Mouse (Mus musculus) right cerebral cortex, postnatal 10 days (tissue): ENCODE data around the gene Sema4c.

Experiments used
- DNase-seq, 2 experiments: peaks; one replicate each; pipeline ENCODE4 v3.0.0; 2021; ENCODE audit warnings: low spot score in 2 of 2

Sema4c gene

DNA sequence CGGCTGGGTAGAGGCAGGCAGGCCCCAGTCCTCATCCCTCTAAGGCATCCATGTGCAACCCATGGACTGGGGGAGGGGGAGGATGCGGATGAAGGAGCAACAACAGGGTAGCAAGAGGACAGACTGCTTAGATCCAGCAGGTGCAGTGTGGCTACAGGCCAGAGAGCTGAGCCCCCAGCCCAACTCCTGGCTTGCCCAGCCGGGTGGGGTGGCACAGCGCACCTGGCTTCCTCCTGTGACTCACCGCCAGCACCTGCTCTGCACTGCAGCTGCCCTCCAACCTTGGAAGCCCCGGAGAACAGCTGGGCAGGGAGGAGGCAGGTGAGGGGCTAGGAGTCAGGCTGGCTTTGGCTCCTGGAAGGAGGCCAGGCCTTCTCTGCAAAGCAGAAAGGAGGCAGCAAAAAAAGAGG, 21.8 kb upstream of the Sema4c start:
- DNase-seq = no peak

DNA sequence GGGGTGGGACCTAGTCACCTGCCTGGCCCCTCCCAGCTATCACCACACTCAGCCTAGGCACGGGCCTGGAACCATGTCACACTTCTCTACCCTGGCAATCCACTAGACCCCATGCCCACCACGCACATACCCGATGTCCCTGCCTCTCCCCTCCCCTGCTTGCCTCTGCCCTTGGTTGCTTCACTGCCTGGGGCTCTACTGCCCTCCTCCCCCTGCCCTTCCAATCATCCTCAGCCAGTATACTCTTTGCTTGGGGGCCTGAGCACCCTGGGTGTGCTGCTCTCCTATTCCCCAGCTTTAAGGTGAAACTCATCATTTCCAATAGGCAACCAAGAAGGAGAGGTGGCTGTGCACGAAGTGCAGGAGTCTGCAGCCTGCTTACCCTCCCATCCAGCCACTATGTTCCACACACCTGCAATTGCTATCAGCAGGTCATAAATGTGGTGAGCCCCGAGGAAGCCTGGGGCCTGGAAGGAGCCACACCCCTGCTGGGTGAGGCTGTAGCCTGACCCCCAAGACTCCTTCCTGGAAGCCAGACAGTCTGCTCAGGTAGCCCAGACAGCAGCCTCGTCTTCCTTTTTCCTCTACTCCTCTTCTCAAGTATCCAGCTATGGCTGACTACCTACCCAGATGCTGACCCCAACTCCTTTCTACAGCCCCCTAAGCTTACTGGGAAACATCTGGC, 19.0 kb upstream of the Sema4c start:
- no peak for DNase-seq

DNA sequence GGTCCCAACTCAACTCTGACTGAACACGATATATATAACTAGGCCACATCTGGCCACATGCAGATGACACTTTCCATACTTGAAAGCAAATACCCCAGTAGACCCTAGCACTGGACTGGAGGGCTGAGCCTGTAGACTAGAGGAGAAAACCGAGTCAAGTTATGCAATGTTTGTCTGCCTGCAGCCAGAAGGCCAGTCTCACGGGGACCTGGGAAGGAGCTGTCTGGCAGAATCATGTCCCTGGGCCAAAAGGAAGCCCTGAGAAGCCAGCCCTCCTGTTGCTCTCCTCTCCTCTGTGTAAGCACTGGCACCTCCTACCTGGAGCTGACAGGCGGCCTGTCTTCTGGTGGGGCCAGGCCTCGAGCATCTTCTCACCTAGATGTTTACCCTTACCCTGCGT, 17.2 kb upstream of the Sema4c start:
- DNase-seq = no peak

DNA sequence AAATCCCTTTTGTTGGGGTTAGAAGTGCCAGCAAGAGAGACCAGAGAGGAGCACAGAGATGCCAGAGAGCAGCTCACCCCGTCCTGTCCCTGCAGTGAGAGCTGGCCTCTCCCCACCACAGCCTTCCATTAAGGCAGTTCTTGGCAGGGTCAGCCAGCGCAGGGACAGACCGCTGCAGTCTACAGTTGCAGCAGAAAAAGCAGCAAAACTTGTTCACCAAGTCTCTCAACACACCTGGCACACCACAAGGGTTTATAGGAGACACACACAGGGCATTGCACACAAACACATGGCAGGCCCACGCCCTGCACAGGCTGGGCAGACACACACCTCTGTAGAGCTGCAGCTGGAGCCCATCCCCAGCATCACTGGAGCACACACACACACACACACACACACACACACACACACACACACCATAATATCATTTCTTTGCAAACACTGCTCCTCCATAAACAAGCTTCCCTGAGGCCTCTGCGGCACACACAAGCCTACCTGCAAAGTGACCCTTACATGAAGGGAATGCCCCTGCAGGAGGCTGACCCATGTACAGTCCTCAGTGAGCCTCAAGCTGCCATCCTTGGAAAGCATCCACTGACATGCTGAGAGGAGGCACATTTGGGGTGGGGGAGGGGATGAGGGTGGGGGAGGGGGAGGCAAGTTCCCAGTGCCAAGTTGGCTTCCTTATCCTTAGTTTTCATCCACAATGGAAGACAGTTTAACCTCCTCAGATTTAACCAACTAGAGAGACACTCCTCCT, 16.2 kb upstream of the Sema4c start:
- DNase-seq = no peak

DNA sequence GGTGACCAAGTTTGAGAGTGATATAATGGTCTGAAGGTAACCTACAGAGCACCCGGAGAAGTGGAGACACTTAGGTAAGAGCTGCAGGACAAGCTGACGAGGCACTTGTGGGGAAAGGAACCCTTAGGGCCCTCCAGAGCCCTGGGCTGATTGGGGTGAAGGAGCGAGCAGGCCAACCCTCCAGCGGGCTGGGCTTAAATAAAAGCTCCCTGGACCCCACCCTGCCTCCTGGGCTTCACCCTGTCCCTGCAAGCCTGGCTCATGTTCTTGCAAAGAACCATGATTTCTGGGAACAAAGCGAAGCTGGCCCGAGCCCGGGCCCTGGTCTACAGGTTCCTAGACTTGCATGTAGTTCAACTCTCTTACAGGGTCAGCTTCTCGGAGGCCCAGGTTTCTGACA, 15.4 kb upstream of the Sema4c start:
- no peak for DNase-seq

DNA sequence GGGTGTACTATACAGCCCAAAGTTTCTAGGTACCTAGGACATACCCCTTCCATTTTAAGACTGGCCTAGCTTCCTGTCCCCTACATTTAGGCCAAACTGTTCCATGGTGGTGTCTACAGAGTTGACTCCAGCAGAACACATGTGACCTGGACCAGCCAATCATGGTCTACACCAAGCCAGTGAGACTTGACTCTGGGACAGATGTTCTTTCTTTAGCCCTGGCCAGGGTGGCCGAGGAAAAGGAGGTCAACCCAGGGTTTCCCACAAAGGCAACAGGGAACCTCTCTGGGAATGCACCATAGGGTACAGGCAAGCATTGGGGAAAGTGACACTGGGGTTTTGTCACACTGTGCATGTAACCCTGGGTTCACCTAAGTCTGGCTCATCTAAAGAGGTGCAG, 14.6 kb upstream of the Sema4c start:
- DNase-seq = no peak

DNA sequence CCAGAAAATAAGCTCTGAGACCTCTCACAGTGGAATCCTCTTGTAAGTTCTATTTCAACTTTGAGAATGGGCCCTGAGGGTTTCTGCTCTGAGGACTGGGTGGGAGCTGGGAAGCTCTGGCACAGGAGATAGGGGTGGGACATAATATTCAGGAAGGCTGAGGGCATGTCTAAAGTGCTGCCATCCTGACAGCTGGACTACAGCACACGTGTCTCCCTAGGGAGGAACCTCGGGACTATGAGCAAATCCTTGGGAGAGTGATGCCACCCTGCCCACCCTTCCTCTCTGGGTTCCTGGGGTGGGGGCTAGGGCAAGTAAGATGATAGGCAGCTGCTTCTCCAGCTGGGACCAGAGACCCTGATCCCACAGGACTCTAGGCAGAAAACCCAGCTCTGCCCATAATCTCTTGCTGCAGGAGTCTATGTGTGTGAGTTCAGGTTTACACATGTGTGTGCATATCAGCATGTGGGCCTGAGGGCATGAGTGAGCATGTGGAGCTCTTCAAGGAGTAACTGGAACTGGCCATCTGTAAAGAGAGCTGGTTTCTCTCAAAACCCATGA, 14.1 kb upstream of the Sema4c start:
- DNase-seq = no peak

DNA sequence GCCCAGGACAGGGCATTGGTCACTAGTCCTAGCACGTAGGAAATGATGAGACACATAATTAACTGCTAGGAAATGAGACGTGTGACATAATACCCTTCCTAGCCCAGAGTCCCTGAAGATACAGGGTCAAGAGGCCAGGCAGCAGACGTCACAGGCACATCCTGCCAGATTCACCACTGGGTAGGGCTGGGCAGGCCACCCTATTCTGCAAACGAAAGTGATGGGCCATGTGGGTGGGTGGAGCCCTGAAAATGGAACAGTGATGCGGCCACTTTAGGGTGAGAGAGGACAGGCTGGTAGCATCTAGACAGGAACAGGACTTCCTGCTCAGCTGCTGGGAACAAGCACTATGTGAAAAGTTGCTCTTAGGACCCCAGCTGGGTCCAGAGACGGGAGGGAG, 13.5 kb upstream of the Sema4c start:
- no peak for DNase-seq

DNA sequence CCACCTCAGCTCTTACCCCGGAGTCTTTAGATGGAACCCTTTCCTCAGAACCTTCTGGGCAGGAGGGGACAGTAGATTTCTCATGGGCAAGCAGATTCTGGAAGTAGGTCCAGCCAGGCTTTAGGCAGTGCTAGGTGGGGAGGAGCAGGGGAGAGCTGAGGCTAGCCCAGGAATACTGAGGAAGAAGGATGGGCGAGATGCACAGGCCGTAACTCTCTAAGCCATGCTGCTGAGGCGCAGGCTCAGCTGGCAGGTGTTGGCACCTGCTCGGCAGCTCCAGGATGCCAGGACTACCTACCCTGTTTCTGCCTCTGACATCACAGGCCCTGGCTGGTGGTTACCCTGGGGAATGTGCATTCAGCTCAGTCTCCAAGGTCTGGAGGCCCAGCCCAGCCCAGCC, 12.2 kb upstream of the Sema4c start:
- no peak for DNase-seq

DNA sequence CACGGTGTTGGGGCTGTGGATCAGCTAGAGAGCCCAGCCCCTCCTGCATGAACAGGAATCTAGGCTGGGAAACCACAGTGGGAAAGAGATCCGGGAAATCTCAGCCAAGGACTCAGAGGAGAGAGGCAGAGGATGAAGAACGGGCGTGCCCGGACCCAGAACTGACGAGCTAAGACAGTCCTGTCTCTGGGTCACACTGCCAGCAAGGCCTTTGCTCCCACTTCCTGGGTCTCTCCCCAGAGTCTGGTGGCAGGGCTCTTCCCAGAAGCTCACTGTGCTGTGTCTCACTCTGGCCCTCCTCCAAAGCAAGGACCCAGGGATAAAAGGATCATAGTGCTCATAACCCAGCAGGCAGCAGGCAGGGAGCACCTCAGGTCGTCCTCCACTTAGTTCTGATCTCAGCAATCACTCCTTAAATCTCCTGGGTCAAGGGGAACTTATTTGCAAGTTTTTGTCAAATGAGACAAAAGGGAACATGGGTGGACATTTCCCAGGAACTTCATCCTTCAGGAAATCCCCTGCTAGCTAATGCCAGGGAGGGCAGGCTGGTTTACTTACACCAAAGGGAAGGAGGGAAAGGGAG, 11.6 kb upstream of the Sema4c start:
- no peak for DNase-seq

DNA sequence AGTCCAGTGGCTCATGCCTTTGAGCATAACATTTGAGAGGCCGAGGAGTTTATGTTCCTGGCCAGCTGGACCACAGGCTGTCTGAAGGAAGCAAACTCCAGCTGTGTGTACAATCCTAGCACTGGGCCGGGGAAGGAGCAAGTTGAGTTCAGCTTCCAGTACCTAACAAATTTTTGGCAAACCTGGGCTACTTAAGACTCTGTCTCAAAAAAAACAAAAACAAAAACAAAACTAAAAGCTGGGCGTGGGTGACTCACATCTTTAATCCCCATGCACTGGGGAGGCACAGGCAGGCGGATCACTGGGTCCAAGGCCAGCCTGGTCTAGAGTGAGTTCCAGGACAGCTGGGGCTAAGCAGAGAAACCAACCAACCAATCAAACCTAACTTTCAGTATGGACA, 10.6 kb upstream of the Sema4c start:
- DNase-seq = no peak

DNA sequence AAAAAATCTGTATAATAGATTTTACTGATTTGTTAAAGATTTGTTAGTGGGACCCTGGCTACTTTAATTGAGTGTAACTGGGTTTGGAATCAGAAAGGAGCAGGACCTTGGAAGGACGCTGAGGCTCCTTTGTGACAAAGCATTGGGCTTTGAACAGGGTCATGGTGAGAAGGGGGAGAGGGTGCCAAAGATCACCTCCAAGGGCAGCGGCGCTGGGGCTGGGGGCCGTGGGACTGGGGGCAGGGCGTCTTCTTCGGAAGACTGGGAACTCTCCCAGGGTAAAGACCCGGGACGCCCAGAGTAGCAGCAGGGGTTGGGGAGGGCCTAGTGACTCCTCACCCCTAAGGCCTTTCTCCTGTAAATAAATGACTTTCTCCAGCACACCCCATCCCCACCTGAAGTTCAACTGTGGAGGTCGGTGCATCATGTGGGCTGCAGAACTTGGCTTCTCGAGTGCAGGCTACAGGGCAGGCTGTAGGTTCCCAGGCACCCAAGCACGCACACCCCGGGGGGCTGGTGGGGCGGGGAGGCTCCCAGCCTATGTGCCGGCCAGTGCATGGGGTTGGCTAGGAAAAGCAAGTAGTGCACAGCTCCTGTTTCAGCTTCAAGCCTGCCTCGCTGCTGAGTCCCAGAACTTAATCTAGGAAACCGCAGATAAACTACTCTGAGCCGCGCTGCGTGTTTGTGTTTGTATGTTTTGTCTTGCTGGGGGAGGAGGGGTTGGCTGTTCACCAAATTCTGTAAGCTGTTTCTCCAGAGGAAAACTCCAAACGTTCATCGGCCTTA, 9.9 kb upstream of the Sema4c start:
- DNase-seq = no peak

DNA sequence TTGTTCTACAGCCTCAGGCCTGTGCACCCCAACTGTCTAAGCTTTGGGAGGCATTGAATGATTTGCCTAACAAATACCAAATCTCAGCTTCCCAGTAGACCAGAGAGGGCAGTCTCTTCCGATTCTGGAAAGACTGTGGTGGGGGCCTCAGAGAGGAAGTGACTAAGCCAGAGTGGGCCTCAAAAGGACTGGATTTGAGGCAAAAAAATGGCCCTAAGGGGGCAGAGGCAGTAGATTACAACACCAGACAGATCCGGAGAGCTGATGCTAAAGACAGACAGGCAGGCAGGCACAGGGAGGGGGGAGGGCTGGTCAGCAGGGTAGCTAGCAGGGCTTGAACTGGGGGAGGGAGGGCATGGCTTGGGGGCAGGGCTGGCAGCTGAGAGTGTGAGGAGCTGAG, 8.3 kb upstream of the Sema4c start:
- DNase-seq = no peak

DNA sequence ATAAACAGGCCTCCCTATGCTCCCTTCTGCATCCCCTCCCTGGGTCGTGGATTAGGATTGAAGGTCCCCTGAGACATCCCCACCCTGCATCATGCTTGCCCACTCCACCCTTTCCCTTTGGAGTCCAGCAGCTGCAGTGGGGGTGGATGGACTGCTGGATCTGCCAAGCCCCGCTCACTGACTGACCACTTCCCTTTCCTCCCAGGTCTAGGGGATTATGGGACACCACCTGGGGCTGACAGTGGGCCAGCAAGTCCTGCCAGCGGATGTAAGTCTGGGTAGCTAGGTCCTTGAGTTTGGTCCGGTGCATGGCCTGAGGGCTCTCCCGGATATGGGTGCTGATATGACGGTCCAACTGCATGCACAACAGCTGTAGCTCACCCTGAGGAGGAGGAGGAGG, 6.0 kb upstream of the Sema4c start:
- DNase-seq = no peak

DNA sequence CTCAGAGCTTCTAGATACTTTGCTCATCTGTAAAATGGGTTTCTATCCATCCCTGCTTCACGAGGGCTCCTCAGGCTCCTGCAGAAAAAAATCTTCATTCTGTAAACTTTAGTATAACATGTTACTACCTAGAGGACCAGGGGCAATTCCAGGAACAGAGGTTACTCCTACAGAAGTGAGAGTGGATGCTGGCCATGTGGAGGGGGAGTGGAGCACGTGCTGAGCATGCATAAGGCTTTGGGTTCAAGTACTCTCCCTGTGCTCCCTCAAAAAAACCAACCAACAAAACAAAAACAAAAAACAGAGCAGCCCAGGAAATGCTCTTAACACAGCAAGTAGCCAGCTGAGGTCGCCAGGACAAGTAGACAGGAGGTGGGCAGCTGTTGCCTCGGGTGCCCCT, 5.5 kb upstream of the Sema4c start:
- no peak for DNase-seq

DNA sequence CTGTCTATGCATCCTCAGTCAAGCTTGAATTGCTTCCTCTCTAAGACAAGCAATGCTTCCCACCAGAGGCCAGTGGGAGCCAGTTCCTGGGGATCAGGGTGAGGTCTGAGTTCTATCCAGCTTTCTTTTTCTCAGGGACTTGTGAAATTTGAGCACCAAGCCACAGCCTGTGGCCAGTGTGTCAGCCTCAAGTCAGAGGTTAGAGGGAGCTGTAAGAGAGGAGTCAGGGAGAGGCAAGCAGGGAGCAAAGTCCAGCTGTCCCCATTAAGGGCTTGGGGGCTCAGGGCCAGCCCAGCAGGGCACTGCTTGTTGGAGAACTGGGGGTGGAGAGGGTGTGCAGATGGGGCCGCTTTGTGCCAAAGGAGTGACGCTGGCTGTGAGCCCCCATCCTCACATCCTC, 5.0 kb upstream of the Sema4c start:
- DNase-seq = no peak

DNA sequence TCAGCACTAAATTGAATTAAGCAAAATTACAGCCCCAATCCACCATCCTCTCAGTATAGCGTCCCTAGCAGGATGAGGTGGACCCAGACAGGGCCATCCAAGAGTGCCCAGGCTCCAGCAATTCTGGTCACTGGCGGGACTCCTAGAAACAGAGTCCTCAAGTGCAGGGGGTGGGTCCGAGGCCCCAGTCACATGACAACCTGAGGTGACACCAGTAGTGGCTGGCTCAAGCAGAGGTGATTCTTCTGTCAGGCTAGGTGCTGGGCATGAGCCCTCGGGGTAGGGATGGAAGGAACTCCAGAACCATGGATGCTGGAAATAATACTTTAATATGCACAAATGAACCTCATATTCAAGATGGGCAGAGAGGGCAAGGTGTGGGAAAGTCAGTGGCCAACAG, 4.2 kb upstream of the Sema4c start:
- DNase-seq = no peak

DNA sequence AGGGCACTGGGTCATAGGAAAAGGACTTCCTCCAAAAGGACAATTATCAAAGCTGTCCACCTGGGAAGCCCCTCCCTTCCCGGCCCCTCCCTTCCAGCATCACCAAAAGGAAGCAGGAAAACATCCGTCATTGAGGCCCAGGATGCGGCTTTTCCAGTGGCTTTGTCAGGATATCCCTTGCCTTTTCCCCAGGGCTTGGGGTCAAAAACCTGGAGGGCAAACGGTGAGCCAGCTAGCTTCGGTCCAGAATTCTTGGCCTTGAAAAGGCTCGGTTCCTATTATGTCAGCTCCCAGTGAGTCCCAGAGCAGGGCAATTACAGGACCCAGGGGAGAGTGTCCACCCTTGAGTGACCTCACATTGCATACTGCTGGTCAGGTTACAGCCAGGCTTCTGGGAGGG, 2.8 kb upstream of the Sema4c start:
- no peak for DNase-seq

DNA sequence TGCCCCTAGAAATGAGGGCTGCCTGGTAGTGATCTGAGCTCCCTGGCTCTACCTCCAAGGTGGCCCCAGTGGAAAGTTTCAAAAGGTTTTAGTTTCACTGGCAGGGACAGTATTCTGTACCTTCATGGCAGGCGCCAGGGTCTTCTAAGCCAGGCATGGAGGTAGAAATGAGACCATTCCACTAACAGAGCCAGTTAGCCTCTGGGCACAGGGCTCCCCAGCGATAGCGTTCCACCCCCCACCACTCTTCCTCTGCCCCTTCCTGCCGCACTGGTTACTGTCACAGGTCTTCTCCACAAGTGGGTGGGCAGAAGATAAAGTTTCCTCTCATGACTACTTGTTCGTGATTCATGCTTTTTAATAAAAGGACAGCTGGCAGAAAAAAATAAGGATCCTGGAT, 1.7 kb upstream of the Sema4c start:
- no peak for DNase-seq

DNA sequence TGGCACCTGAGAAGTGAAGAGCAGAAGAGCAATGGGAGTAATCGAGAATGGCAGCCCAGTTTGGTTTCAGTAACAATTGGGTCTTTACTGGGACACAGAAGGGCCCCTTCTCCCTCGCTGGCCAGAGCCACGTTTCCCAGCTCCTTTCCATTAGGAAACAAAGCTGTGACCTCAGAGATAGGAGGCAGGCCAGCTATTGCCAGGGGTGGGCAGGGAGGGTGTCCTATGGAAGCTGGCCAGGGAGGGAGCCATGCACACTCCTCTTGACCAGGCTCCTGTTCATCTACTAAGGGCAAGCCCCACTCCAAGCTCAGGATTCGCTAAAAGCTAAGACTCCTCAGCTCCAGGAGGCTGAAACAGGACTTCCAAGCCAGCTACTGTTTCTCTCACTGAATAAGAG, 1.1 kb upstream of the Sema4c start:
- no peak for DNase-seq

DNA sequence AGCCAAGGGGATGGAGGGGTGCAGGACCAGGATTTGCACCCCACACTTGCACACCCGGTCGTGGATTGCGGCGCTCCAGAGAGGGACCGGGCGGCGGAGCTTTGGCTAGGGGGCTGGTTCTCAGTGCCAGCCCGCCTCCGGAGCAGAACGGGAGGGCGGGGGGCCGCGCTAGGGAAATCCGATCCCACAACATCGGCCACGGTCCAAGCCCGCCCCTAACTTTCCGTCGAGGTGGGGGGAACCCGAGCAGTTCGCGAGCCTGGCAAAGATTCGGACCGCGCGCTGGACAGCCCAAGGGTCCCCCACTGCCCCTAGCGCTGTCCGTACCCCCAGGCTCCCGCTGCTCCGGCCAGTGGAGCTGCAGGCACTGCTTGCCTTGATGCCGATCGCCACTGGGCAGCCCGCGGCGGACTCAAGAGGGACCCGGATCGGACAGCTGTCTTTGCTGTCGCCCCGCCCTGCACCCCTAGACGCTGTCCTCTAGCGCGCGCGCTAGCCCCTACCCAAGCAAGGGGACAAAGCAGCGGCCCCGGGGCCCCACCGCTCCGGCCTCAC, 615 bp downstream of the Sema4c start:
- DNase-seq = peak; percentile 86 to 87
